Mouse (Mus musculus) lung, embryonic 14.5 days (tissue): ENCODE measurements around the gene Elf2. TPM values are rescaled to one million over a fixed set of nuclear protein-coding genes. Genes with fewer than 3 reads are reported as not detected.

Experiments
- ATAC-seq: fragments of 200-750 bp; cut with Nextera tagmentation; 2 replicates; pipeline ENCODE4 v1.8.0; 2017; ENCODE audit warnings: mild to moderate bottlenecking, moderate TSS enrichment, moderate library complexity; ENCODE audit not compliant: insufficient read depth
- DNase-seq: peaks from one replicate; pipeline ENCODE4 v3.0.0-alpha.2; 2015
- H3K27ac ChIP-seq: fragments of 300-500 bp; sonication (generic); 2 replicates; pipeline ENCODE4 v1.5.1; 2014; ENCODE audit warnings: low read depth, mild to moderate bottlenecking, moderate library complexity
- H3K27me3 ChIP-seq: fragments of 300-500 bp; sonication (generic); 2 replicates; pipeline ENCODE4 v1.6.1; 2014; ENCODE audit warnings: low read length, control low read depth; ENCODE audit not compliant: insufficient read depth
- H3K36me3 ChIP-seq: fragments of 300-500 bp; sonication (generic); 2 replicates; pipeline ENCODE4 v1.6.1; 2014; ENCODE audit warnings: control low read depth; ENCODE audit not compliant: insufficient read depth
- H3K4me1 ChIP-seq: fragments of 300-500 bp; sonication (generic); 2 replicates; pipeline ENCODE4 v1.6.1; 2014; ENCODE audit warnings: antibody characterized with exemption, control low read depth; ENCODE audit not compliant: insufficient read depth
- H3K4me2 ChIP-seq: fragments of 300-500 bp; sonication (generic); 2 replicates; pipeline ENCODE4 v1.6.1; 2014; ENCODE audit warnings: mild to moderate bottlenecking
- H3K4me3 ChIP-seq: fragments of 300-500 bp; sonication (generic); 2 replicates; pipeline ENCODE4 v1.5.1; 2014; ENCODE audit warnings: low read depth, low read length
- H3K9ac ChIP-seq: fragments of 300-500 bp; sonication (generic); 2 replicates; pipeline ENCODE4 v1.6.1; 2014
- H3K9me3 ChIP-seq: fragments of 300-500 bp; sonication (generic); 2 replicates; pipeline ENCODE4 v1.6.1; 2016; ENCODE audit warnings: low read depth, low read length, control low read depth
- CTCF ChIP-seq: IDR thresholded peaks from 2 replicates; pipeline ENCODE4 v1.5.1; 2016; ENCODE audit warnings: antibody characterized with exemption, low read depth
- WGBS: fragments of 180-500 bp; shearing (Covaris S2); extraction: QIAGEN DNeasy Blood & Tissue Kit; methylation state at CpG from one replicate; pipeline ENCODE4 v1.1.7; 2014; 5-methylcytosine and 5-hydroxymethylcytosine counted together
- polyA plus RNA-seq: library from polyadenylated mRNA; unstranded; fragments of >200 nt; fragmentation: Nextera tagmentation; extraction: Ambion mirVana; gene quantifications from 2 replicates; pipeline ENCODE4 v1.2.1, GENCODE M21; 2014

Gene Elf2
- polyA plus RNA-seq, 1 experiment from 2014 or later: 60.8 TPM

DNA sequence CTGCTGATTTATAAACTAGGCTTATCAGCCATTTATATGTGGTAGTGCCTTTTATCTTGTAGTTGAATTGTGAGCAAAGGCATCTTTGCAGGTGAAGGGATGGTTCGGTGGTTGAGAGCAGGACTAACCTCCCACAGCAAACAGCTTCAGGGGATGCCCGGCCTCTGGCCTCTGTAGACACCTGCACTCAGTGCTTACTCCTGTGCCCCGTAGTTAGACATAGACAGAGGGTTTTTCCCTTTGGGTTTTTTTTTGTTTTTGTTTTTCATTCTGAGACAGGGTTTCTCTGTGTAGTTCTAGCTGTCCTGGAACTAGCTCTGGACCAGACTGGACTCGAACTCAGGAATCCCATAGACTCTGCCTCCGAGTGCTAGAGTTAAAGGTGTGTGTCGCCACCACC is 91.9 kb downstream of the Elf2 start:
- no peak for DNase-seq
- Histone ChIP-seq H3K27ac (no peak overlapping the region), H3K4me2 (no peak overlapping the region), H3K9ac (no peak overlapping the region), H3K9me3 (no peaks in the 10 kb centered on the region), H3K36me3 (peaks cover 38% of the 10 kb centered on the region), H3K4me3 (no peak overlapping the region), H3K4me1 (no peaks in the 10 kb centered on the region), H3K27me3 (no peaks in the 10 kb centered on the region)
- no peak for TF ChIP-seq CTCF
- 91% methylated on average over 6 of the region's 6 CpGs for WGBS
- no peak for ATAC-seq

DNA sequence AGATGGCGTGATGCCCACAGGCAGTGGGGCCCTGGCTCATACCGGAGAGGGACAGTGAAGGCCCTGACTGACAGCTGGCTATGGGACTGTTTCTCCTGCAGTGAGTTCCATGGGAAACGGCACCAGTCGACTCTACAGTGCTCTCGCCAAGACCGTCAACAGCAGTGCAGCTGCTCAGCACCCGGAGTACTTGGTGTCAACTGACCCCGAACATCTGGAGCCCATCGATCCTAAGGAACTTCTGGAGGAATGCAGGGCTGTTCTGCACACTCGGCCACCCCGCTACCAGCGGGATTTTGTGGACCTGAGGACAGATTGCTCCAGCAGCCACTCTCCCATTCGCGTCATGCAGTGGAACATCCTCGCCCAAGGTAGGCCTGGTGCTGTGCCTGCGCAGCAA is 92.8 kb downstream of the Elf2 start:
- WGBS: 45% methylated on average over 16 of the region's 16 CpGs
- Histone ChIP-seq H3K4me2 (no peak overlapping the region), H3K36me3 (peaks cover 29% of the 10 kb centered on the region), H3K27me3 (no peaks in the 10 kb centered on the region), H3K27ac (peak overlapping the region; percentile 52; the same call in 1 of the 2 replicates), H3K9ac (no peak overlapping the region), H3K4me3 (no peak overlapping the region), H3K4me1 (no peaks in the 10 kb centered on the region), H3K9me3 (no peaks in the 10 kb centered on the region)
- no peak for TF ChIP-seq CTCF
- ATAC-seq: peak; percentile 94
- DNase-seq: peak; percentile 90

GRCm38 (mm10) chr3:51239541-51239940 is 100.9 kb downstream of the Elf2 start:
- Histone ChIP-seq H3K4me3 (no peak overlapping the region), H3K4me2 (no peak overlapping the region), H3K9ac (no peak overlapping the region), H3K27me3 (no peaks in the 10 kb centered on the region), H3K36me3 (no peaks in the 10 kb centered on the region), H3K9me3 (no peaks in the 10 kb centered on the region), H3K4me1 (0 out of 2 replicates have a peak, but pooled peaks cover 2% of the 10 kb centered on the region), H3K27ac (no peak overlapping the region)
- no peak for DNase-seq
- 89% methylated on average over 3 of the region's 3 CpGs for WGBS
- no peak for TF ChIP-seq CTCF
- no peak for ATAC-seq

DNA sequence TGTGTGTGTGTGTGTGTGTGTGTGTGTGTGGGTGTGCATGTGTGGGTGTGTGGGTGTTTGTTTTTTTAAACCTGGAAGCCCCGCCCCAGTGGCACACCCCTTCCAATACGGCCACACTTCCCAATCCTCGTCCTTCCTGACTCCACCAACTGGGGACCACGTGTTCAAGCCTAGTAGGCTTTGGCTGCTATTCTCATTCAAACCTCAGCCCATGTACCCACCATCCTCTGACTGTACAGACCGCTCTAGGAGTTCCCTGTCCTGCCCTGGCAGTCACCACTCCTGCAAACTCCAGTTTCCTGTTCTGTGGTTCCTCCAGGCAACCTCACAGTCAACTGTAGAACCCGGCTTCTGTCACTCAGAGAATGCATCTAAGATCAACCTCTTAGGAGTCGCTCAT is 101.9 kb downstream of the Elf2 start:
- ATAC-seq: no peak
- Histone ChIP-seq H3K36me3 (no peaks in the 10 kb centered on the region), H3K4me1 (peaks cover 5% of the 10 kb centered on the region; the same call in 1 of the 2 replicates), H3K4me3 (no peak overlapping the region), H3K9me3 (no peaks in the 10 kb centered on the region), H3K4me2 (no peak overlapping the region), H3K27ac (no peak overlapping the region; the same call in 1 of the 2 replicates), H3K9ac (no peak overlapping the region), H3K27me3 (no peaks in the 10 kb centered on the region)
- 70% methylated on average over 7 of the region's 7 CpGs for WGBS
- no peak for DNase-seq
- no peak for TF ChIP-seq CTCF

GRCm38 (mm10) chr3:51234752-51235055 is 105.8 kb downstream of the Elf2 start:
- Histone ChIP-seq H3K27ac (no peak overlapping the region; the same call in 1 of the 2 replicates), H3K4me2 (peak overlapping the region; percentile 31; the same call in 1 of the 2 replicates), H3K27me3 (no peaks in the 10 kb centered on the region), H3K4me3 (no peak overlapping the region), H3K36me3 (no peaks in the 10 kb centered on the region), H3K9me3 (no peaks in the 10 kb centered on the region), H3K4me1 (peaks cover 6% of the 10 kb centered on the region; the same call in 1 of the 2 replicates), H3K9ac (no peak overlapping the region)
- no peak for TF ChIP-seq CTCF
- ATAC-seq: 0 out of 2 replicates have a peak, but pooled peaks have one; percentile 11
- 63% methylated on average over 5 of the region's 5 CpGs for WGBS
- DNase-seq: no peak

DNA sequence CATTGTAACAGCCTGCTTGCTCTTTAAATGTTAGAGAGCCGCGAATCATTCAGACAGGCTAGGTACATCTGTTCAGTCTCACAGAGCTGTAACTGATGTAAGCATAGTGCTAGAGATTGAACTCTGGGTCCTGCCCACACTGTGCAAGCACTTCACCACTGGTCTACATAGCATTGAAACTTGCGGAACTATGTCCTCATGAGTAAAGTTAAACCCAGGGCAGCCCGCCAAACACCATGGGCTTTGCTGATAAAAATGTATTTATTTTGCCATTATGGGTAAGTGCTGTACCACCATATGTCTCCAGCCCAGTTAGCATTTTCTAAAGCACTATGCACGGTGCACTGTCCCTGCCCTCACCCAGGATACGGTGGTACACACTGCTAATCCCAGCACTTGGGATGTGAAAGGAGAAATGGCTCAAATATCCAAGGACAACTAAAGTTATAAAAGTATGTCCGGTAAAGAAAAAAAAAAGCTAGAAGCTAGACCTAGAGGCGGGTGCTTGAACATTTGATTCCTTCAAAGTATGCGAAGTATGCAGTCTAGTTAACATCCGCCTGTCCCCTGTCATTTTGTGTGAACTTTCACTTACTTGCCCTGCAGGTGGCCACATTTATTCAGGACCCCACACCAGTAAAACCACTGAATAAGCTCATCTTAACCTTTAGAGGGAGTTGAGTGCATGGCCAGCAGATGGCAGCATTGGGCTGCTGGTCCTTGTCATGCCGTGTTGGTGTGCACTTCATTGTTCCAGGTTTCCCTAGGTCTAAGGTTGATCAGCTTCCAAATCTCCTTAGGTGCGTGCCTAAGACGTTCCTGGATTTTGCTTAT is 106.3 kb downstream of the Elf2 start:
- H3K27me3 ChIP-seq: no peaks in the 10 kb centered on the region
- no peaks in the 10 kb centered on the region for H3K36me3 ChIP-seq
- TF ChIP-seq CTCF: peak; percentile 99
- peak overlapping the region; percentile 32; the same call in 1 of the 2 replicates for H3K4me2 ChIP-seq
- ATAC-seq: peak; percentile 89
- peaks cover 6% of the 10 kb centered on the region; the same call in 1 of the 2 replicates for H3K4me1 ChIP-seq
- H3K4me3 ChIP-seq: no peak overlapping the region
- no peaks in the 10 kb centered on the region for H3K9me3 ChIP-seq
- no peak overlapping the region for H3K9ac ChIP-seq
- peak; percentile 95 for DNase-seq
- 17% methylated on average over 13 of the region's 13 CpGs for WGBS
- peak overlapping the region; percentile 78 for H3K27ac ChIP-seq

DNA sequence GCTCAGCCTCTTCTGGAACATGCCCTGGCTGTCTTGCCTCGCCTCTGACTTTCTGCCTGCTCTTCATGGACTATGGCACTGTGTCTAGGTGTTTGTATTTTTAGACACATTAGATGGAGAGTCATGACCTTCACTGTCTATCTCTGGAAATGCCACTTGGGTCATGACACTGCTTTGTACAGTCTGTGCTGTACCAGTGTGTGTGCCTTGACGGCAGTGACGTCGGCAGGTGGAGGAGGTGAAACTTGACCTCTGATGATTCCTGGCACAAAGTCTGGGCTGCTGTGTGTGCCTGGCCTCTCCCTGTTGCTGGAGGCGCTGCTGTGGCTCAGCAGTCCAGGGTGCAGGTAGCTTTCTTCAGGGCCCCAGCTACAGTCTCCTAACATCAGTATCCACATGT is 107.0 kb downstream of the Elf2 start:
- Histone ChIP-seq H3K4me2 (peak overlapping the region; percentile 32; the same call in 1 of the 2 replicates), H3K27ac (peak overlapping the region; percentile 78), H3K36me3 (no peaks in the 10 kb centered on the region), H3K27me3 (no peaks in the 10 kb centered on the region), H3K4me1 (peaks cover 6% of the 10 kb centered on the region; the same call in 1 of the 2 replicates), H3K4me3 (no peak overlapping the region), H3K9ac (no peak overlapping the region), H3K9me3 (no peaks in the 10 kb centered on the region)
- peak; percentile 33; the same call in 1 of the 2 replicates for ATAC-seq
- no peak for DNase-seq
- 35% methylated on average over 5 of the region's 5 CpGs for WGBS
- no peak for TF ChIP-seq CTCF
